Mouse (Mus musculus) adrenal gland, adult 10 weeks (tissue): Measurements from ENCODE around the gene Tmem147. TPM values are rescaled to one million over a fixed set of nuclear protein-coding genes. Genes with fewer than 3 reads are reported as not detected.

Experiments used
- polyA plus RNA-seq: library from polyadenylated mRNA; stranded (reverse); fragments of 350-450 nt; fragmentation: Illumina TruSeq; extraction: RNeasy Lipid Tissue Mini Kit (QIAGEN cat#74804); gene quantifications from one replicate; pipeline ENCODE4 v1.2.3, GENCODE M21; 2014; ENCODE audit warnings: low read depth, low replicate concordance

Tmem147 gene
- polyA plus RNA-seq: 14.1 TPM

GRCm38 (mm10) chr7:30729396-30730063, at the start of gene Tmem147:
Gene Tmem147 (minus strand): TSS chr7:30729540.

GRCm38 (mm10) chr7:30763456-30763855, 34.1 kb upstream of the Tmem147 start, which contains the start of gene Dmkn:
Gene Dmkn (plus strand): TSS chr7:30763756.

GRCm38 (mm10) chr7:30751086-30751669, 21.8 kb upstream of the Tmem147 start, which contains the start of gene Sbsn:
Gene Sbsn (plus strand): TSS chr7:30751471.

GRCm38 (mm10) chr7:30743617-30744016, 14.3 kb upstream of the Tmem147 start, which contains the start of gene Gapdhs:
Gene Gapdhs (minus strand): TSS chr7:30743681.

GRCm38 (mm10) chr7:30711942-30712341, 17.4 kb downstream of the Tmem147 start, which contains the start of gene Atp4a:
Gene Atp4a (plus strand): TSS chr7:30712209.

GRCm38 (mm10) chr7:30698589-30698988, 30.8 kb downstream of the Tmem147 start, which contains the start of gene 2200002J24Rik:
Gene 2200002J24Rik (plus strand): TSS chr7:30698926.

Other genes with a start within 250 kb of the Tmem147 start
- not detected for gene Prodh2, start 235.9 kb downstream of the Tmem147 start, polyA plus RNA-seq
- gene Arhgap33, start 194.5 kb downstream of the Tmem147 start, polyA plus RNA-seq: 0.23 TPM
- 50.0 TPM for gene Hspb6, start 177.4 kb downstream of the Tmem147 start, polyA plus RNA-seq
- 1.5 TPM for gene Proser3, start 177.2 kb downstream of the Tmem147 start, polyA plus RNA-seq
- 6.5 TPM for gene Lin37, start 169.7 kb downstream of the Tmem147 start, polyA plus RNA-seq
- gene U2af1l4, start 166.2 kb downstream of the Tmem147 start, polyA plus RNA-seq: 13.9 TPM
- 3.4 TPM for gene Gm49396, start 166.2 kb downstream of the Tmem147 start, polyA plus RNA-seq
- 31.7 TPM for gene Psenen, start 165.9 kb downstream of the Tmem147 start, polyA plus RNA-seq
- not detected for gene Igflr1, start 164.1 kb downstream of the Tmem147 start, polyA plus RNA-seq
- 5.8 TPM for gene Kmt2b, start 140.8 kb downstream of the Tmem147 start, polyA plus RNA-seq
- not detected for gene Zbtb32, start 130.6 kb downstream of the Tmem147 start, polyA plus RNA-seq
- gene Upk1a, start 116.7 kb downstream of the Tmem147 start, polyA plus RNA-seq: not detected
- gene Cox6b1, start 103.4 kb downstream of the Tmem147 start, polyA plus RNA-seq: 1,385 TPM
- gene Etv2, start 93.7 kb downstream of the Tmem147 start, polyA plus RNA-seq: not detected
- not detected for gene Rbm42, start 79.2 kb downstream of the Tmem147 start, polyA plus RNA-seq
- 2.0 TPM for gene Haus5, start 64.5 kb downstream of the Tmem147 start, polyA plus RNA-seq
- gene Pmis2, start 57.9 kb downstream of the Tmem147 start, polyA plus RNA-seq: not detected
- not detected for gene 2200002J24Rik, start 30.6 kb downstream of the Tmem147 start, polyA plus RNA-seq
- gene Atp4a, start 17.3 kb downstream of the Tmem147 start, polyA plus RNA-seq: not detected
- not detected for gene Gapdhs, start 14.1 kb upstream of the Tmem147 start, polyA plus RNA-seq
- gene Sbsn, start 21.9 kb upstream of the Tmem147 start, polyA plus RNA-seq: 12.7 TPM
- gene Dmkn, start 34.2 kb upstream of the Tmem147 start, polyA plus RNA-seq: 7.0 TPM
- not detected for gene Krtdap, start 58.4 kb upstream of the Tmem147 start, polyA plus RNA-seq
- 1.3 TPM for gene Ffar2, start 94.2 kb upstream of the Tmem147 start, polyA plus RNA-seq
- not detected for gene Ffar3, start 126.6 kb upstream of the Tmem147 start, polyA plus RNA-seq
- not detected for gene Ffar1, start 132.0 kb upstream of the Tmem147 start, polyA plus RNA-seq
- gene Cd22, start 150.8 kb upstream of the Tmem147 start, polyA plus RNA-seq: not detected
- gene Mag, start 185.3 kb upstream of the Tmem147 start, polyA plus RNA-seq: not detected
- not detected for gene Hamp2, start 195.1 kb upstream of the Tmem147 start, polyA plus RNA-seq
- 67.1 TPM for gene Hamp, start 214.5 kb upstream of the Tmem147 start, polyA plus RNA-seq
- 121 TPM for gene Usf2, start 227.3 kb upstream of the Tmem147 start, polyA plus RNA-seq
- gene Lsr, start 243.9 kb upstream of the Tmem147 start, polyA plus RNA-seq: not detected
- gene Fam187b, start 244.2 kb upstream of the Tmem147 start, polyA plus RNA-seq: not detected